Mouse (Mus musculus) heart, postnatal 0 days (tissue): ENCODE measurements at regions not wholly inside any gene's neighbourhood (a gene's known extent, or its start where the extent isn't known, plus 50 kb on each side); places are given as distances from the start of the nearest gene placed in this dataset.

ENCODE experiments used
- ATAC-seq: fragments of 200-750 bp; cut with Nextera tagmentation; 2 replicates; pipeline ENCODE4 v1.8.0; 2017; ENCODE audit warnings: low read depth, moderate number of reproducible peaks, moderate library complexity; ENCODE audit not compliant: insufficient read depth
- DNase-seq: peaks from one replicate; pipeline ENCODE4 v3.0.0-alpha.2; 2016; ENCODE audit warnings: low spot score
- H3K27ac ChIP-seq: fragments of 300-500 bp; sonication (generic); 2 replicates; pipeline ENCODE4 v1.5.1; 2014; ENCODE audit warnings: low read depth, mild to moderate bottlenecking
- H3K27me3 ChIP-seq: fragments of 300-500 bp; sonication (generic); 2 replicates; pipeline ENCODE4 v1.6.1; 2014; ENCODE audit warnings: low read length, mixed read lengths; ENCODE audit not compliant: control insufficient read depth, insufficient read depth
- H3K36me3 ChIP-seq: fragments of 300-500 bp; sonication (generic); replicated peaks from 2 replicates; pipeline ENCODE4 v1.6.1; 2014; ENCODE audit warnings: low read length, mixed read lengths; ENCODE audit not compliant: control insufficient read depth, insufficient read depth
- H3K4me1 ChIP-seq: fragments of 300-500 bp; sonication (generic); 2 replicates; pipeline ENCODE4 v1.6.1; 2014; ENCODE audit warnings: antibody characterized with exemption; ENCODE audit not compliant: control insufficient read depth, insufficient read depth
- H3K4me2 ChIP-seq: fragments of 300-500 bp; sonication (generic); 2 replicates; pipeline ENCODE4 v1.6.1; 2014; ENCODE audit warnings: low read depth, mild to moderate bottlenecking, low read length, moderate library complexity
- H3K4me3 ChIP-seq: fragments of 300-500 bp; sonication (generic); 2 replicates; pipeline ENCODE4 v1.5.1; 2014; ENCODE audit warnings: low read depth, low read length
- H3K9ac ChIP-seq: fragments of 300-500 bp; sonication (generic); replicated peaks from 2 replicates; pipeline ENCODE4 v1.6.1; 2014; ENCODE audit warnings: low read depth, low read length, mixed read lengths
- H3K9me3 ChIP-seq: fragments of 300-500 bp; sonication (generic); replicated peaks from 2 replicates; pipeline ENCODE4 v1.6.1; 2016; ENCODE audit warnings: low read length; ENCODE audit not compliant: control insufficient read depth
- CTCF ChIP-seq: IDR thresholded peaks from 2 replicates; pipeline ENCODE4 v1.5.1; 2016; ENCODE audit warnings: antibody characterized with exemption, control low read depth, low read depth
- EP300 ChIP-seq: IDR thresholded peaks from 2 replicates; pipeline ENCODE4 v1.6.1; 2016; ENCODE audit warnings: antibody characterized with exemption, low read depth
- WGBS: fragments of 180-500 bp; shearing (Covaris S2); extraction: QIAGEN DNeasy Blood & Tissue Kit; methylation state at CpG from one replicate; pipeline ENCODE4 v1.1.7; 2014; 5-methylcytosine and 5-hydroxymethylcytosine counted together

DNA sequence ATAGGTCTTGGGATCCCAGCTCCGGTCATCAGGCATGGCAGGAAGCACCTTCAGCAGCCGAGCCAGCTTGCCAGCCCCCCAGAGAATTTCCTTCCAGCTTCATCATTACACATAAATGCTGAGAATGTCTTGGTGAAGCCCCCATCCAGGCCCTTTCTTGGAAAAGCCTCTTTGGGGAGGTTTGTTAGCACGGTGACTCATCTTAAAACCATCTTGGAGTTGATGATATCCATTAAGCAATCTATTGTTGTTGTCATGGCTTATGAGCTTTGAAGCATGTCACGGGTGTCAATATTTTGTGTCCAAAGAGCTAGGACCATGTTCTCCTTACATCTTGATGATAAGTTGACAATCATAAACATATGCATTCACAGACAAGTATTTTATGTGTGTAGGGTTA lies 55.5 kb upstream of the Pkdcc start:
- H3K4me1 ChIP-seq = no peaks in the 10 kb centered on the region
- H3K27me3 ChIP-seq = no peaks in the 10 kb centered on the region
- WGBS = 70% methylated on average over 4 of the region's 4 CpGs
- no peak for ATAC-seq
- H3K4me3 ChIP-seq = no peak overlapping the region
- no peak for TF ChIP-seq EP300
- no peak for TF ChIP-seq CTCF
- no peaks in the 10 kb centered on the region for H3K9me3 ChIP-seq
- no peak overlapping the region for H3K9ac ChIP-seq
- no peak overlapping the region for H3K4me2 ChIP-seq
- H3K36me3 ChIP-seq = no peaks in the 10 kb centered on the region
- no peak for DNase-seq
- no peak overlapping the region for H3K27ac ChIP-seq

DNA sequence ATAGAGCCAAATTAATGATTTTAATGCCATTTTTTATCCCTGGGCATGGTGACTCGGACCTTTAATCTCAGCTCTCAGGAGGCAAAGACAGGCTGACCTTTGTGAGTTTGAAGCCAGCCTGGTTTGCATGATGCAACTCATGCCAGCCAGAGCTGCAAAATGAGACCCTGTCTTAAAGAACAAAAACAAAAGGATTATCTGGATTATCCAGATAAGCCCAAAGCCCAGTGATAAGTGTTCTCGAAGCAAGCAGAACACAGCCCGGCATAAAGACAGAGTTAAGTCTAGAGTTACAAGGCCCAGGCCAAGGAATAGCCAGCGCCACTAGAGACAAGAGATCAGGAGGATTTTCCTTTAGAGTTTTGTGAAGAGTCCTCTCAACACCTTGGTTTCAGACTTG lies 54.8 kb upstream of the Pkdcc start:
- Histone ChIP-seq H3K27ac (no peak overlapping the region), H3K4me2 (no peak overlapping the region), H3K9ac (no peak overlapping the region), H3K4me3 (no peak overlapping the region), H3K36me3 (no peaks in the 10 kb centered on the region), H3K9me3 (no peaks in the 10 kb centered on the region), H3K4me1 (no peaks in the 10 kb centered on the region), H3K27me3 (no peaks in the 10 kb centered on the region)
- WGBS = 48% methylated on average over 4 of the region's 4 CpGs
- ATAC-seq = no peak
- no peak for DNase-seq
- TF ChIP-seq EP300 (no peak), CTCF (no peak)

DNA sequence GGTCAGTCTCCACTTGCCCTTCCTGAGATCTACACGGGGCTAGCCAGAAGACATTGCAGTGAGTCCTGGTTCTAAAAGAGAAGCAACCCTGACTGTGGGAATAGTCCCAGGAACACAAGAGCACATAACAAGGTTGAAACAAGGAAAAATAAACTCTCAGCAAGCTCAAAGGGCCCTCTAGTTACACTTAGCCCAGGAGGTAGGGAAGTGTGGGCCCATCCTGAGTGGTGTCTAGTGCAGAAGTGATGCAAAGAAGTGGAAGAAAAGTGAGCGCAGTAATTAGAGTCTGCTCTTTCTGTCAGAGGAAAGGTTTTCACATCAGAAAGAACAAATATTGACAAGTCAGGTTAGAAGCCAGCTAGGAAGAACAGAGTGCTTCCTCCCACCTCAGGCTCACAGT lies 53.4 kb upstream of the Pkdcc start:
- 61% methylated on average over 2 of the region's 2 CpGs for WGBS
- no peaks in the 10 kb centered on the region for H3K36me3 ChIP-seq
- ATAC-seq = no peak

DNA sequence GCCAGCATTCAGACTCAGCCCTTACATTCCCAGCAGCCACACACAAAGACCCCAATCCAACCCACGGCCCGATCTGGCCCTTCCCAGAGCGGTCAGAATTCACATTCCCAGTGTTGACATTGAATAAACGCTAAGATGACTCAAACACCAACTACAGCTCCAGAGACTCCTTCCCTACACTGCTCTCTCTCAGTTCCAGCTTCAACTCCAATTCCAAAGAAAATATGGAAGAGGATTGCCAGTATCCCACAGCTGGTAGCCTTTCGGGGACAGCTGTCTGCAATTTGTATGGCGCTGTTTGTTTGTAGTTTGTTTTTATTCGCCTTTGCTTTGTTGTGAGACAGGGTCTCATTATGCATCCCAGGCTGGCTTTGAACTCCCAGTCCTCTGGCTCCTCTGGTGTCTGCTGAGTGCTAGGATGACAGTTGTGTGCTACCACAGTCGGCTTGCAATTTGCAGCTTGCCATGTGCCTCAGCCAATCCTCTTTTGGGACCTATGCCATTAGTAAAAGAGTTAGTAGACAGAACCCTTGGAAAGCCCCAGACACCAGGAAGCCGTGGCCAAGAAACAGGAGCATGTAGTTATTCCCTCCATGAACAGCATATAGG lies 51.0 kb upstream of the Pkdcc start:
- no peak for ATAC-seq
- TF ChIP-seq EP300 (no peak), CTCF (no peak)
- no peak overlapping the region for H3K9ac ChIP-seq
- H3K36me3 ChIP-seq = no peaks in the 10 kb centered on the region
- H3K4me3 ChIP-seq = no peak overlapping the region
- H3K9me3 ChIP-seq = no peaks in the 10 kb centered on the region
- 56% methylated on average over 9 of the region's 9 CpGs for WGBS
- no peaks in the 10 kb centered on the region for H3K4me1 ChIP-seq
- DNase-seq = no peak
- H3K27ac ChIP-seq = no peak overlapping the region
- H3K27me3 ChIP-seq = no peaks in the 10 kb centered on the region
- no peak overlapping the region for H3K4me2 ChIP-seq

More for the DNA sequence above, 53.4 kb upstream of the Pkdcc start:
- Histone ChIP-seq H3K9ac (no peak overlapping the region), H3K27ac (no peak overlapping the region), H3K4me2 (no peak overlapping the region), H3K4me1 (no peaks in the 10 kb centered on the region), H3K27me3 (no peaks in the 10 kb centered on the region), H3K9me3 (no peaks in the 10 kb centered on the region), H3K4me3 (no peak overlapping the region)
- DNase-seq = no peak
- TF ChIP-seq CTCF = no peak
- TF ChIP-seq EP300 = no peak

DNA sequence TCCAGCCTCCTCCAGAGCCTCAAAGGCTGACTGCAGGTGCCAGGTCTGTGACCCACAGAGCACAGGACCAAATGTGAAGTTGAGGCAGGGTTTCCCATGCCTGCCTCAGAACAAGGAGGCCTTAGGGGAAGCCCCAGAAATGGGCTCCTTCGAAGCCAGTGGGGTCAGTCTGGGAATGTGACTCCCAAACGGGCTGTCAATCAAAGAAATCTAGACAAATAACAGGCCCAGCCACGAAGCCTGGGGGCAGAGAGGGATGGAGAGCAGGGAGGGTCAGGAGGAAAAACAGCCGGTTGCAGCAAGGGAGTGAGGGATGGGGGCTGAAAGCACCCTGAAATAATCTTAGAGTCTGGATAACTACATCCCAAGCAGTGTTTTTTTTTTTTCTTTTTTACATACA lies 50.4 kb upstream of the Pkdcc start:
- no peaks in the 10 kb centered on the region for H3K36me3 ChIP-seq
- H3K9me3 ChIP-seq = no peaks in the 10 kb centered on the region
- no peak overlapping the region for H3K9ac ChIP-seq
- no peaks in the 10 kb centered on the region for H3K4me1 ChIP-seq
- no peaks in the 10 kb centered on the region for H3K27me3 ChIP-seq
- ATAC-seq (no peak), DNase-seq (no peak)
- TF ChIP-seq EP300 (no peak), CTCF (no peak)
- WGBS = 46% methylated on average over 4 of the region's 4 CpGs
- no peak overlapping the region for H3K27ac ChIP-seq
- H3K4me2 ChIP-seq = no peak overlapping the region
- H3K4me3 ChIP-seq = no peak overlapping the region

DNA sequence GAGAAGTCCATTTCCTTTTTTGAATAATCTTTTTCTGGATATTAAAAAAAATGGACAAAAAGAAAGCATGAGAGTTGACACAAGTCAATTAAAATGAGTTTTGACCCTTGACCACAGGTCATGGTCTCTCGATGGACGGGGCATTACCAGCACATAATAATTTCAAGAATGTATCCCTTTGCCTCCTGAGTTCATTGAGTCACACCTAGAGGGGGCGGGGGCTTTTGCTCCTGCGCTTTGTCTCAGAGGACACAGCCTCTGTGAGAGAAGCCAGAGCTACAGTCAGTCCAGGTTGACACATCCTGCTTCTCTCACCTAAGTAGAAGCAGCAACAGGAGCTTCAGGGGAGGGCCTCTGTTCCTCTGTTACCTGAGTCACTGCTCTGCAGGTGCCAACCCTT lies 50.0 kb upstream of the Pkdcc start:
- 73% methylated on average over 4 of the region's 4 CpGs for WGBS
- Histone ChIP-seq H3K4me3 (no peak overlapping the region), H3K36me3 (no peaks in the 10 kb centered on the region), H3K4me2 (no peak overlapping the region), H3K27ac (no peak overlapping the region), H3K9ac (no peak overlapping the region), H3K4me1 (no peaks in the 10 kb centered on the region), H3K9me3 (no peaks in the 10 kb centered on the region), H3K27me3 (no peaks in the 10 kb centered on the region)
- TF ChIP-seq EP300 (no peak), CTCF (no peak)
- no peak for DNase-seq
- ATAC-seq = no peak
